Mouse (Mus musculus): ENCODE data around the gene Brca1. TPM values are rescaled to one million over a fixed set of nuclear protein-coding genes. Genes with fewer than 3 reads are reported as not detected.
"Not testable (repeated sequence)": the region's sequence is repeated elsewhere in the genome, so short reads cannot be mapped to it uniquely, and the experiment has no call there.

The Brca1 gene
- polyA plus RNA-seq, 1 experiment from 2014 or later: 9.1 TPM

DNA sequence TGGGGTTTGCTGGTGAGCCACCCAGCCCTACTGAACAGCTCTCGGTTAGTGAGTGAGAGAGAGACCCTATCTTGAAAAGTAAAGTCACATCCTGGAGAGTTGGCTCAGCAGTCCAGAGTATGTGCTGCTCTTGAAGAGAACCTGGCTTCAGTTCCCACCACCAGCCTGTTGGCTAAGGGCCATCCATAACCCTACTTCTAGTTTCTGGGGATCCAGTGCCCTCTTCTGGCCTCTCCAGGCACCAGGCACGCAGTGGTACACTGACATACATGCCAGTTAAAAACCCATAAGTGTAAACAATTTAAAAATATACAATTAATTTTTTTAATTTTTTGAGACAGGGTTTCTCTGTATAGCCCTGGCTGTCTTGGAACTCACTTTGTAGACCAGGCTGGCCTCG is 101.4 kb downstream of the Brca1 start:
- peak; percentile 29 for DNase-seq (ENCODE audit: low spot score)

DNA sequence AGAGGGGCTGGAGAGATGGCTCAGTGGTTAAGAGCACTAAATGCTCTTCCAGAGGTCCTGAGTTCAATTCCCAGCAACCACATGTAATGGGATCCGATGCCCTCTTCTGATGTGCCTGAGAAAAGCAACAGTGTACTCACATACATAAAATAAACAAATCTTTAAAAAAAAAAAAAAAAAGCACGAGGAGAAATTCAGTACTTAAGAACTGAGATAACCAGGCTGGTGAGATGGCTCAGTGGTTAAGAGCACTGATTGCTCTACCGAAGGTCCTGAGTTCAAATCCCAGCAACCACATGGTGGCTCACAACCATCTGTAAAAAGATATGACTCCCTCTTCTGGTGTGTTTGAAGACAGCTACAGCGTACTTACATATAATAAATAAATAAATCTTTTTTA is 102.2 kb downstream of the Brca1 start:
- DNase-seq (ENCODE audit: low spot score): not testable (repeated sequence)

DNA sequence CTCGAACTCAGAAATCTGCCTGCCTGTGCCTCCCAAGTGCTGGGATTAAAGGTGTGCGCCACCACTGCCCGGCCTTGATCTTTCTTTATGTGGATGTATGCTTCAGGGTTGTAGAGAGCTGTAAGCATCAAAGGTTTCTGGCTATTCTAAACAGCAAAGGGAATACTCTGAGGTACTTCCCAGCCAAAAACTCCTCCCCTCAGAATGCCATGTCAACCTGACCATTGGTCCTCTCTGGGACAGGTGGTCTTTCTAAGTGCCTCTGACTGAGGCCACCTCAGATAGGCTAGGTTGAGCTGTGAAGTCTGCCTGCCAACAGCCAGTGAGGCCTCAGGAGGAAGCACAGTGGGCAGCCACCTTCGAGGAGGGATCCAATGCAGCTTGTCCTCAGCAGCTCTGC is 102.9 kb downstream of the Brca1 start:
- DNase-seq (ENCODE audit: low spot score): no peak

DNA sequence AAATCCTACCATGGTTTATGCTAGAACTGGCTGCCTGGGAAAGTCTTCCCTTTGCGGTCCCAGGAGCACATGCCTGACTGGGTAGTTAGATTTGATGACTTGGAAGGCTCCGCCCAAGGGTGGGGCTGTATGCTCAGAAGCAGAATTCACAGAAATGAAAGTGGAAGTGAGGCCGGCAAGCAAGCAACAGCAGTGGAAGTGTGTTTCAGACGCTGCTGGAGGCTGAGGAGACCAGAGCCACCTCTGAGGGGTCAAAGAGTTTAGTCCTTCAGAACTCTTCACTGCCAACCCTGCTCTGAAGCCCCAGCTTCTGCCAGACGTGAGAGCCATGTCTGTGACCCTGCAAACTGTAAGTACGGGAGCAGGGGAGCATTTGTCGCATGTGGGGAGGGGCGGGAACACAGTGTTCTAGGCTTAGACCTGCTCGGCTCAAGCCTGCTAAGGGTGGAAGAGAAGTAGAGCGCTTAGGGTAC is 103.4 kb downstream of the Brca1 start, which contains the start of gene Ifi35:
Gene Ifi35 (plus strand): TSS at position 134 of the 473 bp plus-strand sequence.
- peak; percentile 75 for DNase-seq (ENCODE audit: low spot score)

DNA sequence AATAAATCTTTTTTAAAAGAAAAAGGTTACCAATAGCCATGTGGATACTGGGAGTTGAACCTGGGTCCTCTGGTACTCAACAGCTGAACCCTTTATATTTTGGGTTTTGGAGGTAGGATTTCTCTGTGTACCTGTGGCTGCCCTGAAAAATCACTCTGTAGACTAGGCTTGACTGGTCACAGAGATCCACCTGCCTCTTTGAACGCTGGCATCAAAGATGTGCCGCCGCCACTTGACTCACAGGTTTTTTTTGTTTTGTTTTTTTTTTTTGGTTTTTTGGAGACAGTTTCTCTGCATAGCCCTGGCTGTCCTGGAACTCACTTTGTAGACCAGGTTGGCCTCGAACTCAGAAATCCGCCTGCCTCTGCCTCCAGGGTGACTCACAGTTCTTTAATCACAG is 104.0 kb downstream of the Brca1 start:
- DNase-seq (ENCODE audit: low spot score): peak; percentile 56

GRCm38 (mm10) chr11:101446860-101447259 is 104.9 kb downstream of the Brca1 start:
- not testable (repeated sequence) for DNase-seq (ENCODE audit: low spot score)

DNA sequence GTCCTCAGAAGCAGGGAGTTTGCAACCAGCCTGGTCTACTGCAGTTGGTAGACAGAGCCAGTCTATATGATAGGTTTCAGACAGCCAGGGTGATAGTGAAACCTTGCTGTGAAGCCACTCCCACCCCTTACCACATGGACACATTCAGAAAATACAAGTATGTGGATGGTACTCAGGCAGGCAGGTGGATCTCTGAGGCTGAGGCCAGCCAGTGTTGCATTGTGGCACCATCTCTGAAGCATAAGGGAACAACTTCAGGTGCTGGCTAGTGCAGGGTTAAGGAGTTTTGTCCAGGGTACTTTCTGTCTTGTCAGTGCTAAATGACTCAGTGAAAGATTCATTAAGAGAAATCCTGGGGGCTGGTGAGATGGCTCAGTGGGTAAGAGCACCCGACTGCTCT is 105.4 kb downstream of the Brca1 start:
- DNase-seq (ENCODE audit: low spot score): no peak

- DNase-seq (ENCODE audit: low spot score): peak; percentile 54
These were observed 109.0 kb downstream of the Brca1 start for GRCm38 (mm10) chr11:101442760-101443159.

GRCm38 (mm10) chr11:101442127-101442693 is 109.5 kb downstream of the Brca1 start, which contains the start of gene Rpl27:
TSS of gene Rpl27 (plus strand) at chr11:101442298.
- peak; percentile 99 for DNase-seq (ENCODE audit: low spot score)

- DNase-seq (ENCODE audit: low spot score): not testable (repeated sequence)
These were observed 110.2 kb downstream of the Brca1 start for GRCm38 (mm10) chr11:101441450-101442126.

Other genes with a start within 250 kb of the Brca1 start
- gene Becn1, start 249.7 kb downstream of the Brca1 start, polyA plus RNA-seq (2015; fragmentation: Nextera tagmentation; extraction: Ambion mirVana): 182 and 191 TPM in 2 replicates
- gene Psme3, start 235.7 kb downstream of the Brca1 start, polyA plus RNA-seq (2015; fragmentation: Nextera tagmentation; extraction: Ambion mirVana): 123 and 135 TPM in 2 replicates
- gene Aoc2, start 226.9 kb downstream of the Brca1 start, polyA plus RNA-seq (2015; fragmentation: Nextera tagmentation; extraction: Ambion mirVana): 0.76 and 1.0 TPM in 2 replicates
- 0.69 and 0.78 TPM in 2 replicates for gene Aoc3, start 221.3 kb downstream of the Brca1 start, polyA plus RNA-seq (2015; fragmentation: Nextera tagmentation; extraction: Ambion mirVana)
- gene G6pc, start 184.4 kb downstream of the Brca1 start, polyA plus RNA-seq (2015; fragmentation: Nextera tagmentation; extraction: Ambion mirVana): 0.07 and 0.17 TPM in 2 replicates
- 67.6 and 70.6 TPM in 2 replicates for gene Aarsd1, start 134.3 kb downstream of the Brca1 start, polyA plus RNA-seq (2015; fragmentation: Nextera tagmentation; extraction: Ambion mirVana)
- 1.5 and 2.2 TPM in 2 replicates for gene Gm27029, start 127.2 kb downstream of the Brca1 start, polyA plus RNA-seq (2015; fragmentation: Nextera tagmentation; extraction: Ambion mirVana)
- 13.2 and 16.1 TPM in 2 replicates for gene Rundc1, start 126.9 kb downstream of the Brca1 start, polyA plus RNA-seq (2015; fragmentation: Nextera tagmentation; extraction: Ambion mirVana)
- gene Ptges3l, start 126.6 kb downstream of the Brca1 start, polyA plus RNA-seq (2015; fragmentation: Nextera tagmentation; extraction: Ambion mirVana): 1.8 TPM in 2 replicates
- 550 and 596 TPM in 2 replicates for gene Rpl27, start 109.7 kb downstream of the Brca1 start, polyA plus RNA-seq (2015; fragmentation: Nextera tagmentation; extraction: Ambion mirVana)
- gene Ifi35, start 103.5 kb downstream of the Brca1 start, polyA plus RNA-seq (2015; fragmentation: Nextera tagmentation; extraction: Ambion mirVana): 86.4 and 87.4 TPM in 2 replicates
- 3.7 and 4.6 TPM in 2 replicates for gene Rnd2, start 87.0 kb downstream of the Brca1 start, polyA plus RNA-seq (2015; fragmentation: Nextera tagmentation; extraction: Ambion mirVana)
- gene Vat1, start 85.7 kb downstream of the Brca1 start, polyA plus RNA-seq (2015; fragmentation: Nextera tagmentation; extraction: Ambion mirVana): 24.7 and 25.3 TPM in 2 replicates
- gene Nbr1, start 194 bp upstream of the Brca1 start, polyA plus RNA-seq (2015; fragmentation: Nextera tagmentation; extraction: Ambion mirVana): 39.8 and 40.2 TPM in 2 replicates
- 7.9 and 9.2 TPM in 2 replicates for gene Tmem106a, start 30.3 kb upstream of the Brca1 start, polyA plus RNA-seq (2015; fragmentation: Nextera tagmentation; extraction: Ambion mirVana)
- not detected in 2 replicates for gene Gm11634, start 47.3 kb upstream of the Brca1 start, polyA plus RNA-seq (2015; fragmentation: Nextera tagmentation; extraction: Ambion mirVana)
- 44.5 and 46.0 TPM in 2 replicates for gene Rdm1, start 75.2 kb upstream of the Brca1 start, polyA plus RNA-seq (2015; fragmentation: Nextera tagmentation; extraction: Ambion mirVana)
- 3.0 and 3.1 TPM in 2 replicates for gene Arl4d, start 113.6 kb upstream of the Brca1 start, polyA plus RNA-seq (2015; fragmentation: Nextera tagmentation; extraction: Ambion mirVana)
- gene Dhx8, start 181.0 kb upstream of the Brca1 start, polyA plus RNA-seq (2015; fragmentation: Nextera tagmentation; extraction: Ambion mirVana): 42.9 and 53.5 TPM in 2 replicates
- 1.5 and 2.0 TPM in 2 replicates for gene Etv4, start 233.4 kb upstream of the Brca1 start, polyA plus RNA-seq (2015; fragmentation: Nextera tagmentation; extraction: Ambion mirVana)